Mouse (Mus musculus): ENCODE measurements around the gene Itpr1. TPM values are rescaled to one million over a fixed set of nuclear protein-coding genes. Genes with fewer than 3 reads are reported as not detected.
A peak's percentile ranks its signal among the peaks of the same experiment; 100 is the strongest.

Gene Itpr1
- polyA plus RNA-seq, 1 experiment from 2014 or later, result 16.6 TPM

DNA sequence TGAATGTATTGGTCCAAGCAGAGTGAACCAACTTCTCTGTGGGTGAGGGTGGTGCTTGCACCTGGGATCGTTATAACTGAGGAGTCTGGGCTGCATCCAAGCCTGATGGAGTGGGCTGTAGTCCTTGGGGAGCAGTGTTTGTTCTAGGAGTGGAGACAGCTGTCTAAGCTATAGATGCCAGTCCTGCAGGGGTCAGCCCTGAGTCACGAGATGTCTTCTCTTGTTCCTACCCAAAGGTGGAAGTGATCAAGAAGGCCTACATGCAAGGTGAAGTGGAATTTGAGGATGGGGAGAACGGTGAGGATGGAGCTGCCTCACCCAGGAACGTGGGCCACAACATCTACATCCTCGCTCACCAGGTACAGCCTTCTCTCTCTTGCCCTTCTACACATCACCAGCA is 275.4 kb downstream of the Itpr1 start:
- Histone ChIP-seq H3K9me3 (ENCODE audit: control insufficient read depth, low read length) (no peaks in the 10 kb centered on the region), H3K4me3 (ENCODE audit: control insufficient read depth in 1 of 2, insufficient read depth in 1 of 2, low read depth in 1 of 2, low read length in 2 of 2) (no peak overlapping the region), H3K9ac (ENCODE audit: low read length) (no peak overlapping the region), H3K4me2 (ENCODE audit: low read length) (no peak overlapping the region), H3K27ac (replicated peaks in 1 of 2; ENCODE audit: control insufficient read depth in 1 of 2, insufficient read depth in 1 of 2, low read depth in 2 of 2, low read length in 2 of 2) (no peak overlapping the region), H3K27me3 (ENCODE audit: control insufficient read depth, insufficient read depth, low read length) (no peaks in the 10 kb centered on the region), H3K36me3 (ENCODE audit: control insufficient read depth, insufficient read depth, low read length) (peaks cover 69% of the 10 kb centered on the region), H3K4me1 (ENCODE audit: control insufficient read depth in 2 of 2, insufficient read depth in 2 of 2, low read length in 2 of 2) (peaks cover 4 to 7% of the 10 kb centered on the region in 2 experiments; a peak in 3 of 4 replicates)
- ATAC-seq (ENCODE audit: insufficient number of reproducible peaks, insufficient read depth, low FRiP score, low read depth), result no peak
- WGBS, result 88% methylated on average over 5 of the region's 5 CpGs

DNA sequence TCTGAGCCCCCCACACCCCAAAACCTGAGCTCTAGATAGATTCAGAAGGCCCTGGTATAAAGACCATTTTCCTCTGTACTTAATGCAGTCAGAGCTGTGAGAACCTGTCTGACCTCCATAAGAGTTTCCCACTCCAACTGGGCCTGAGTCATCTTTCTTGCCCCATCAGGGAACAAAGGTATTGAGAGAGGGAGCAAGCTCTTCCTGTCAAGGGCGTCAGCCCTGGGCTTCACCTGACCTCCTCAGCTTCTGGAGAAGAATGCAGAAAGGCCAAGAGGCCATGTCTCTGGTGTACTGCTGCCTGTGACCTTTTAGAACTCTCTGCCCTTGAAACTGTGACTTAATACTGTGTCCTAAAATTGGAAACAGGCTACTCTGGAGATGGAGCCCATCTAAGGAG is 279.1 kb downstream of the Itpr1 start:
- no peak overlapping the region for H3K4me2 ChIP-seq (ENCODE audit: low read length)
- peak overlapping the region; percentile 19 to 50; a peak in 3 of 4 replicates for H3K27ac ChIP-seq (replicated peaks in 1 of 2; ENCODE audit: control insufficient read depth in 1 of 2, insufficient read depth in 1 of 2, low read depth in 2 of 2, low read length in 2 of 2)
- H3K9ac ChIP-seq (ENCODE audit: low read length), result no peak overlapping the region
- H3K9me3 ChIP-seq (ENCODE audit: control insufficient read depth, low read length), result no peaks in the 10 kb centered on the region
- H3K36me3 ChIP-seq (ENCODE audit: control insufficient read depth, insufficient read depth, low read length), result peaks cover 73% of the 10 kb centered on the region
- H3K27me3 ChIP-seq (ENCODE audit: control insufficient read depth, insufficient read depth, low read length), result no peaks in the 10 kb centered on the region
- 42% methylated on average over 1 of the region's 1 CpGs for WGBS
- peaks cover 4 to 15% of the 10 kb centered on the region in 2 experiments; a peak in 3 of 4 replicates for H3K4me1 ChIP-seq (ENCODE audit: control insufficient read depth in 2 of 2, insufficient read depth in 2 of 2, low read length in 2 of 2)
- ATAC-seq (ENCODE audit: insufficient number of reproducible peaks, insufficient read depth, low FRiP score, low read depth), result no peak
- H3K4me3 ChIP-seq (ENCODE audit: control insufficient read depth in 1 of 2, insufficient read depth in 1 of 2, low read depth in 1 of 2, low read length in 2 of 2), result no peak overlapping the region

- Histone ChIP-seq H3K9me3 (ENCODE audit: control insufficient read depth, low read length) (no peaks in the 10 kb centered on the region), H3K36me3 (ENCODE audit: control insufficient read depth, insufficient read depth, low read length) (peaks cover 72% of the 10 kb centered on the region), H3K9ac (ENCODE audit: low read length) (no peak overlapping the region), H3K27me3 (ENCODE audit: control insufficient read depth, insufficient read depth, low read length) (no peaks in the 10 kb centered on the region), H3K4me2 (ENCODE audit: low read length) (no peak overlapping the region), H3K4me1 (ENCODE audit: control insufficient read depth in 2 of 2, insufficient read depth in 2 of 2, low read length in 2 of 2) (peaks cover 4 to 15% of the 10 kb centered on the region in 2 experiments; a peak in 3 of 4 replicates), H3K4me3 (ENCODE audit: control insufficient read depth in 1 of 2, insufficient read depth in 1 of 2, low read depth in 1 of 2, low read length in 2 of 2) (no peak overlapping the region), H3K27ac (replicated peaks in 1 of 2; ENCODE audit: control insufficient read depth in 1 of 2, insufficient read depth in 1 of 2, low read depth in 2 of 2, low read length in 2 of 2) (0 out of 4 replicates have a peak overlapping the region, but pooled peaks of 1 of the 2 experiments have one; percentile 29)
- 94% methylated on average over 16 of the region's 16 CpGs for WGBS
- ATAC-seq (ENCODE audit: insufficient number of reproducible peaks, insufficient read depth, low FRiP score, low read depth), result no peak
Observed at GRCm38 (mm10) chr6:108493753-108494152, 280.9 kb downstream of the Itpr1 start.

DNA sequence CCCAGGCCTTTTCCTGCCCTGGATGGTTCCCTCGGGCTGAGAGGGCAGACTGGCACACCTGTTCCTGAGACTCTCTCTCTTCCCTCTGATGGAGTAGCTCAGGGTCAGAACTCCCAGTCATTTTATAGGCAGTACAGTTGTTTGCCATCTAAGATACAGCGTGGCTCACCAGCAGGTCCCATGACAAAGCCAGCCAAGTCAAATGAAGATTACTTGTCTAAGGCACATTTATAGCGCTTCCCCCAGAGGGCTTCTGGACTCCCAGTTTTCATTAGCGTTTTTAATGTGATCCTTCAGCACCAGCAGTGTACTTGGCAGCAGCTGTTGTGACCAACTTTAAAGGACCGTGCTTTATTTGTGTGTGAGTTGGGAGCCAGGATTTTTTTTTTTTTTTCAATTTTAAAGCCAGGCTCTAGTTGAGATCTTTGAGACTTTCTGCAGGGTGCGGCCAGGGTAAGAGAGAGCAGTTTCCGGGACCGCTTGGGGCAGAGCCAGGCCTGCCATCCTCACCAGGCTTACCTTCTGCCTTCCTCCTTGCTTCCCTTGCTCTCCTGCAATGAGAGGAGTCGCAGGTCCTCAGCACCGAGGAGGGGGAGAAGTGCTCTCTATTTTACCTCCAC is 281.4 kb downstream of the Itpr1 start:
- Histone ChIP-seq H3K27ac (replicated peaks in 1 of 2; ENCODE audit: control insufficient read depth in 1 of 2, insufficient read depth in 1 of 2, low read depth in 2 of 2, low read length in 2 of 2) (0 out of 4 replicates have a peak overlapping the region, but pooled peaks of 1 of the 2 experiments have one; percentile 29), H3K27me3 (ENCODE audit: control insufficient read depth, insufficient read depth, low read length) (no peaks in the 10 kb centered on the region), H3K9me3 (ENCODE audit: control insufficient read depth, low read length) (no peaks in the 10 kb centered on the region), H3K4me3 (ENCODE audit: control insufficient read depth in 1 of 2, insufficient read depth in 1 of 2, low read depth in 1 of 2, low read length in 2 of 2) (no peak overlapping the region), H3K4me2 (ENCODE audit: low read length) (no peak overlapping the region), H3K9ac (ENCODE audit: low read length) (no peak overlapping the region), H3K36me3 (ENCODE audit: control insufficient read depth, insufficient read depth, low read length) (peaks cover 72% of the 10 kb centered on the region), H3K4me1 (ENCODE audit: control insufficient read depth in 2 of 2, insufficient read depth in 2 of 2, low read length in 2 of 2) (peaks cover 4 to 15% of the 10 kb centered on the region in 2 experiments; a peak in 3 of 4 replicates)
- 83% methylated on average over 10 of the region's 10 CpGs for WGBS
- ATAC-seq (ENCODE audit: insufficient number of reproducible peaks, insufficient read depth, low FRiP score, low read depth), result no peak

GRCm38 (mm10) chr6:108494994-108495393 is 282.1 kb downstream of the Itpr1 start:
- Histone ChIP-seq H3K36me3 (ENCODE audit: control insufficient read depth, insufficient read depth, low read length) (peaks cover 72% of the 10 kb centered on the region), H3K9ac (ENCODE audit: low read length) (no peak overlapping the region), H3K4me2 (ENCODE audit: low read length) (no peak overlapping the region), H3K4me3 (ENCODE audit: control insufficient read depth in 1 of 2, insufficient read depth in 1 of 2, low read depth in 1 of 2, low read length in 2 of 2) (no peak overlapping the region), H3K4me1 (ENCODE audit: control insufficient read depth in 2 of 2, insufficient read depth in 2 of 2, low read length in 2 of 2) (peaks cover 4 to 15% of the 10 kb centered on the region in 2 experiments; a peak in 3 of 4 replicates), H3K27me3 (ENCODE audit: control insufficient read depth, insufficient read depth, low read length) (no peaks in the 10 kb centered on the region), H3K9me3 (ENCODE audit: control insufficient read depth, low read length) (no peaks in the 10 kb centered on the region), H3K27ac (replicated peaks in 1 of 2; ENCODE audit: control insufficient read depth in 1 of 2, insufficient read depth in 1 of 2, low read depth in 2 of 2, low read length in 2 of 2) (no peak overlapping the region)
- no peak for ATAC-seq (ENCODE audit: insufficient number of reproducible peaks, insufficient read depth, low FRiP score, low read depth)
- 85% methylated on average over 6 of the region's 6 CpGs for WGBS

- peaks cover 0 to 8% of the 10 kb centered on the region in 2 experiments; a peak in 1 of 4 replicates for H3K4me1 ChIP-seq (ENCODE audit: control insufficient read depth in 2 of 2, insufficient read depth in 2 of 2, low read length in 2 of 2)
Observed at GRCm38 (mm10) chr6:108498070-108498469, 285.2 kb downstream of the Itpr1 start.

DNA sequence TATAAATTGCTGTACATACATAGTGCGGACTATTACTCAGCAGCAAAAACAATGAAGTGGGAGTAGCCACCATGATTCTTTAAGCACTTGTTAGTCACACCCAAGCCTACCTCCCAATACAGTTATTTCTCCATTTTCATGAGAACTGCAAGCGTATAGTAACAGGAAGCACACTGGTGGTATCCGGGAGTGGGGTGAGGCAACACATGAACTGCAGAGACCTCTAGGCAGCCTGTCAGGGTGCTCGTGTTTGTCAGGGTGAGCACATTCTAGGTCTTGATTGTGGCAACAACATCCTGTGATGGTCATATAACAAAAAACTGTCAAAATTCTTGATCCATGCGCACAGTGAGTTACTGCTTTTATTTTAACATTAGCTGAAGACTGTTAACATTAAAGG is 290.8 kb downstream of the Itpr1 start:
- no peak overlapping the region for H3K9ac ChIP-seq (ENCODE audit: low read length)
- 86% methylated on average over 5 of the region's 5 CpGs for WGBS
- no peak overlapping the region for H3K4me3 ChIP-seq (ENCODE audit: control insufficient read depth in 1 of 2, insufficient read depth in 1 of 2, low read depth in 1 of 2, low read length in 2 of 2)
- H3K27ac ChIP-seq (replicated peaks in 1 of 2; ENCODE audit: control insufficient read depth in 1 of 2, insufficient read depth in 1 of 2, low read depth in 2 of 2, low read length in 2 of 2), result no peak overlapping the region
- no peak for ATAC-seq (ENCODE audit: insufficient number of reproducible peaks, insufficient read depth, low FRiP score, low read depth)
- no peak overlapping the region for H3K4me2 ChIP-seq (ENCODE audit: low read length)
- H3K4me1 ChIP-seq (ENCODE audit: control insufficient read depth in 2 of 2, insufficient read depth in 2 of 2, low read length in 2 of 2), result no peaks in the 10 kb centered on the region
- peaks cover 38% of the 10 kb centered on the region for H3K36me3 ChIP-seq (ENCODE audit: control insufficient read depth, insufficient read depth, low read length)
- H3K27me3 ChIP-seq (ENCODE audit: control insufficient read depth, insufficient read depth, low read length), result no peaks in the 10 kb centered on the region
- H3K9me3 ChIP-seq (ENCODE audit: control insufficient read depth, low read length), result no peaks in the 10 kb centered on the region

More at GRCm38 (mm10) chr6:108498070-108498469, 285.2 kb downstream of the Itpr1 start:
- Histone ChIP-seq H3K27ac (replicated peaks in 1 of 2; ENCODE audit: control insufficient read depth in 1 of 2, insufficient read depth in 1 of 2, low read depth in 2 of 2, low read length in 2 of 2) (no peak overlapping the region), H3K27me3 (ENCODE audit: control insufficient read depth, insufficient read depth, low read length) (no peaks in the 10 kb centered on the region), H3K9me3 (ENCODE audit: control insufficient read depth, low read length) (no peaks in the 10 kb centered on the region), H3K9ac (ENCODE audit: low read length) (no peak overlapping the region), H3K4me2 (ENCODE audit: low read length) (no peak overlapping the region), H3K4me3 (ENCODE audit: control insufficient read depth in 1 of 2, insufficient read depth in 1 of 2, low read depth in 1 of 2, low read length in 2 of 2) (no peak overlapping the region), H3K36me3 (ENCODE audit: control insufficient read depth, insufficient read depth, low read length) (peaks cover 66% of the 10 kb centered on the region)
- 80% methylated on average over 7 of the region's 7 CpGs for WGBS
- no peak for ATAC-seq (ENCODE audit: insufficient number of reproducible peaks, insufficient read depth, low FRiP score, low read depth)

Measured in heart, embryonic 14.5 days (tissue).